Mouse (Mus musculus): ENCODE measurements around the gene Hba-a2.
"Not testable (repeated sequence)": the region's sequence is repeated elsewhere in the genome, so short reads cannot be mapped to it uniquely, and the experiment has no call there.

DNA sequence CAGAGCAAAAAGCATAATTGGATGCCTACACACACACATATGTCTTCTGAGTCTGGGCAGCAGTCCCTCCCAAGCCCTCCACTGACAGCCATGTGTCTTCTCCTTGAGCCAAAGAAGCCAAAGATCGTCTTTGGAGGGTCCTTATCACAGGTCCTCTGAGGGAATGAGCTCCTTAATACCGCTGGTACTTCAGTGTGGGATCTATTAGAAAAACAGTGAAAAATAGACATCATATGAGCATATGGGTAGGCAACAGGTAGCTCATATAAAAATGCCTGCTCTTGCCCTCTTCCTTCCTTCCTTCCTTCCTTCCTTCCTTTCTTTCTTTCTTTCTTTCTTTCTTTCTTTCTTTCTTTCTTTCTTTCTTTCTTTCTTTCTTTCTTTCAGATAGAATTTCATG, 11.7 kb upstream of the Hba-a2 start:
- not testable (repeated sequence) for TF ChIP-seq POLR2A (IDR thresholded peaks at IDR 0.05; ENCODE audit: low read depth, low read length); CTCF (IDR thresholded peaks at IDR 0.05; ENCODE audit: borderline replicate concordance, insufficient read depth, low read length)
